Mouse (Mus musculus) adrenal gland, adult 18-20 months (tissue): Measurements from ENCODE around the gene Slc2a1. TPM values are rescaled to one million over a fixed set of nuclear protein-coding genes. Genes with fewer than 3 reads are reported as not detected.

Experiments
- DNase-seq, 2 experiments: peaks; one replicate each; pipeline ENCODE4 v3.0.0; 2021 to 2022; ENCODE audit warnings: low spot score in 2 of 2
- long read RNA-seq, 2 experiments: library from polyadenylated mRNA; stranded (forward); transcript quantifications; one replicate each; pipeline ENCODE4 v2.0.0; 2021
- total RNA-seq, 2 experiments: library from RNA; stranded (reverse); gene quantifications; 1 replicate in 1 of 2; 2 replicates in 1 of 2; pipeline ENCODE4 v1.2.3; 2021

Gene Slc2a1
- total RNA-seq: 10 to 100 TPM; 20.9 to 29.3 TPM
- long read RNA-seq, experiment 1, transcript Slc2a1-201 (10 exons, 3,260 nt): major isoform, 31 of 33 reads
- long read RNA-seq, experiment 1, partial matches to known transcripts: 1 of 33 reads
- long read RNA-seq, experiment 1, other reads (novel, unspliced or antisense): 1 of 33 reads
- long read RNA-seq, experiment 2, transcript Slc2a1-201 (10 exons, 3,260 nt): major isoform, 32 of 43 reads
- long read RNA-seq, experiment 2, partial matches to known transcripts: 8 of 43 reads
- long read RNA-seq, experiment 2, other reads (novel, unspliced or antisense): 3 of 43 reads

- DNase-seq: peak; percentile 89 to 90
Observed at GRCm38 (mm10) chr4:119108495-119109408, at the start of gene Slc2a1. TSS of gene Slc2a1 (plus strand) at chr4:119108711.

DNA sequence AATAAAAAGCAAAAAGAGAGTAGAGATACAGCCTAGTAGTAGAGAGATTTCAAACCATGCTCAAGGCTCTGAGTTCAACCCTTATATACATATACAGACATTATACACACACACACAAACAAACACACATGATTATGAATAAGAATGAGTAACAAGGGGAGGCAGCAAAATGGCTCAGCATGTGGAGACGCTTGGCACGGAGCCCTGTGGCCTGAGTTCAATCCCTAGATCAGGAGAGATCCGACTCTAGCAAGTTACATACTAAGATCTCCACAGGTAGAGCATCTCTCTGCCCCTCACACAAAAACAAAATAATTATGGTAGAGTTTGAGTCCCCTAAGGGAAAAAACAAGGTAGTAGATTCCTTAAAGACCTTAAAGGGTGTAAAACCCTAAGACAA, 41.7 kb upstream of the Slc2a1 start:
- no peak for DNase-seq

DNA sequence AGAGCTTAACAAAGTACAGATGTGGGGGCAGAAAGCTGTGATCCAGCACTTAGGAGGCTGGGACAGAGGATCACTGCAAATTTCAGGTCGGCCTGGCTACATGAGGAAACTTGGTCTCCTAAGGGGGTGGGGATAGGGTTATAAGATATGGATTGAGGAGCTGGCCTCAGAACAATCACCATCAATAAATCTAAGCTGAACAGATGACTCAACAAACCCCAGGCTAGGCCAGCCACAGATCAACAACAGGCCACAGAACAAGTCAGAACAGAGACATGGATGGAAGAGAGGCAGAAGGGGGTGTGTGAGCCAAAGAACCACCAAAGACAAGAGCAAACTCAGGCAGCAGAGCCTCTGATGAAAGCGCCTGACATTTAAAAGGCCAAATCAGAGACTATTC, 41.3 kb upstream of the Slc2a1 start:
- no peak for DNase-seq

- no peak for DNase-seq
Observed at GRCm38 (mm10) chr4:119068918-119069317, 39.6 kb upstream of the Slc2a1 start.

DNA sequence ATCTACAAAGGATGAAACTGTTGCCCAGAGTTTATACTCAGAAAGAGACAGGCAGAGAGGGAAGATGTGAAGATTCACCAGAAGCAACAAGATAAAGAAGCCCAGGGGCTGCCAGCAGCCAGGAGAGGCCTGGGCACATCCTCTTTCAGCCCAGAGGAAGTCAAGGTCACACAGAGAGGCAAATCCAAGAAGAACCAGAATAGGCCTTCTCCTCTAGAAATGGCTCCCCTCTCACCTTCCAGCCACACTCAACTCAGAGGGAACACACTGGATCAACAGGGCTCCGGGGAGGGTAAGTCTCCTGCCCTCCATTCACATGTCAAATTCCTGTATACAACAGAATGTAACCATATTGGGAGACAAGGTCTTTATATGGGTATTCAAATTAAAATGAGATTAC, 38.3 kb upstream of the Slc2a1 start:
- no peak for DNase-seq

GRCm38 (mm10) chr4:119070959-119071647, 37.4 kb upstream of the Slc2a1 start:
- DNase-seq: no peak

GRCm38 (mm10) chr4:119071648-119072362, 36.7 kb upstream of the Slc2a1 start:
- DNase-seq: no peak

GRCm38 (mm10) chr4:119072363-119072940, 36.1 kb upstream of the Slc2a1 start:
- no peak for DNase-seq

- no peak for DNase-seq
Observed at GRCm38 (mm10) chr4:119072941-119073451, 35.5 kb upstream of the Slc2a1 start.

DNA sequence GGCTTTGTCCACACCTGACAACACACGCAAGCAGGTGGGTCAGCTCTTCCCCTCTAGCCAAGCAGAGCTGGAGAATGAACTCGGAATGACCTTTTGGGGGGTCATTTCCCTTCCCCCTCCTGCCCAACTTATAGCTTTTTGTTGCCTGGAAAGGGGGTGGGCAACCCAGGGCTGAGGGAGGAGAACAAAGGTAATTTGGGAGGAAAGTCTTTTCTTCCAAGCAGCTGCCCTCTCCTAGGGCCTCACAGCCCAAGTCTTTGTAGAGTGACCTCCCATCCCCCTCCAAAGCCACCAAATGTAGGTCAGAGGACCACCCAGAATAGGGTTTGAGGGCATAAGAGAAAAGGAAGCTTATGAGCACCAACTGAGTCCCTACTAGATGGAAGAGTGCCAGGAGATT, 34.9 kb upstream of the Slc2a1 start:
- DNase-seq: no peak

DNA sequence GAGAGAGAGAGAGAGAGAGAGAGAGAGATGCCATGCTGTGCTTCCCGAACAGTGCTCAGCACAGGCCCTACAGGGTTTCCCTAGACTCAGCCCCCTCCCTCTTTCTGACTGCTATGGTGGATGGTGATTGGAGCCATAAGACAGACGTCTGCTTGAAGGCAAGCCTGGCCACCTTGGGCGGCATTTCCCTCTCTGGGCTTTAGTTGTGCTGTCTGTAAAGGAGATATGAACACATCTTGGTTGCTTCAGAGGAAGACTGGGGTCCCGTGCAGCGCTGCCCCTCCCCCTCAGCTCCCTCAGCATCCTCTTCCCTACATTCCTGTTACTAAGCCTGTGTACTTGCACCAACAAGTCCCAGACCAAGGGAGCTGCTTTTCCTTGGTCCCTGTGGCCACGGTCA, 33.9 kb upstream of the Slc2a1 start:
- DNase-seq: no peak

- no peak for DNase-seq
Observed at GRCm38 (mm10) chr4:119075273-119075672, 33.2 kb upstream of the Slc2a1 start.

DNA sequence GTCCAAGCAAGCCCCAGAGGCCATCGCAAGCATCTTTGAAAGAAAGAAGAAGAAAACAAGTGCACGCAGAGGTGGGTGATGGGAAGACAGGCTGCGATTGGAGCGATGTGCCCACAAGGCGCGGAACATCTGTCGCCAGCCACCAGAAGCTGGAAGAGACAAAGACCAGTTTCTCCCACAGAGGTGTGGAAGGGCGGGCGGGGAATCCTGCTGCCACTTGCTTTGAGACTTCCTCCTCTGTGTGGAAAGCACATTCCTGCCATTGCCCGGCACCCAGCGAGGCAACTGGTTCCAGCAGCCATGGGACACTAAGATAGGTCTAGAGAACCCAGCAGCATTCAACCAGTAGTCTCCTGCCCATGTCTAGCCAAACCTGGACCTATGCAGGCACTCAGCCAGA, 32.2 kb upstream of the Slc2a1 start:
- no peak for DNase-seq

DNA sequence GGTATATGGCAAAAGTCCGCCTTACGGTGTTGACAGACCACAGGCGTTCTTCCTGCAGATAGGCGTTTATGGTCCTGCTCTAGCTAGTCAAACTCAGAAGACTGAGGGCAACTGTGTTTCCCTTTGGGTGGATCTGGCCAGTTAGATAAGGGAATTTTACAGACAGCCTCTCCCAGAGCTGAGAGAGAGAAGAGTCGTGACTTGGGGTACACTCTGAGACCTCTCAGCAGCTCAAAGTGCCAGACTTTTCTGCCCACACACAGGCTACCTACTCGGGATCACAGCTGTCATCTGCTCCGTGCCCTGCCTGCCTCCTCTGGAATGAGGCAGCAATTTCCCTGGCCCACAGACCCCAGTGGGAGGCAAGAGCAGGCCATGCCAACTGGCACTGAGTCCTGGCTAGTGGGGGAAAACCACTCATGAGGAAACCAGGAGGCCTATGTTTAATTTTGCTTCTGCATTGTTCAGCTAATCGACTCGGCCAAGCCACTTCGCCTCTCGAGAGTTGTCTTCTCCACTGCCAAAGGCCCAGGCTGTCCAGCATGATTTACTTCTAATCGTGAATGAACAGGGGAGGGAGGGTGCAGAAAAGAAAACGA, 31.3 kb upstream of the Slc2a1 start:
- no peak for DNase-seq

- no peak for DNase-seq
Observed at GRCm38 (mm10) chr4:119079928-119080327, 28.6 kb upstream of the Slc2a1 start.

GRCm38 (mm10) chr4:119082740-119083231, 25.7 kb upstream of the Slc2a1 start:
- no peak for DNase-seq

GRCm38 (mm10) chr4:119088424-119088823, 20.1 kb upstream of the Slc2a1 start:
- no peak for DNase-seq

- DNase-seq: no peak
Observed at GRCm38 (mm10) chr4:119093890-119094289, 14.6 kb upstream of the Slc2a1 start.

DNA sequence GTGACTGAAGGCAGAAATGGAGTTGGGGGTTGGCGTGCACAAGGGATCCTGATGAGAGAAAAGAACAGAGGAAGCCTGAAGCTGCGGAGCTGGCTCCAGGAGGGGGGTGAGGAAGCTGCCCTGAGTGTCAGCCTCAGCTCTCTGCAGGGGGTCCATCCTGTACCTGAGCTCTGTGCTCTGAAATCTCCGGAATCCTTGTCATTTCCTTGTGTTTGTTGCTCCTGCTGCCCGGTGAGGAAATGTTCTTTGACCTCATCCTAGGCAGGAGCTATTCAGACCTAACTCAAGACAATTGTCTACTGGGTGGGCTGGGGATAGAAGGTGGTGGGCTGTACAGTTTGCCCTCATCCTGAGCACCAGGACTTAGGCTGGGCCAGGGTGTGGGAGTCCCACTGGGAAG, 13.5 kb upstream of the Slc2a1 start:
- no peak for DNase-seq

DNA sequence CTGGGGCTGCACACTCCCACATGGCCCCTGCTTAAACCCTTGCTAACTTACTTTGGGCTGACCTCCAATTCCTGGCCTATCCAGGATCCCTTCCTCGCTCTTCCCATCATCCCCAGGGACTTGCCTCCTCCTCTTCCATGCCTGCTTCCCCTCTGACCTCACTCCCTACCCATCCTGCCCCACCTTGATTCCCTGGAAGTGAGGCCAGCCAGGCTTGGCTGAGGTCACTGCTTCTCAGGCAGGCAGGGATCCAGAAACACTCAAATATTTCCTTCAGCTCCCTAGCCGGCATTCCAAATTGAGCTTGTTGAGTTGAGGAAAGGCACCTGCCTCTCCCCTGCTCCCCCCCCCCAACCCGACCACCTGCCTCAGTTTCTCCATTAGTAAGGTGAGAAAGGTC, 12.1 kb upstream of the Slc2a1 start:
- DNase-seq: no peak
